Mouse (Mus musculus): ENCODE measurements around the gene Cutal. TPM values are rescaled to one million over a fixed set of nuclear protein-coding genes. Genes with fewer than 3 reads are reported as not detected.
"Not testable (repeated sequence)": the region's sequence is repeated elsewhere in the genome, so short reads cannot be mapped to it uniquely, and the experiment has no call there.

Gene Cutal
- total RNA-seq (2014; rRNA removed) (not detected in 2 replicates), polyA plus RNA-seq (2015; fragmentation: Nextera tagmentation; extraction: Ambion mirVana) (0.56 and 0.72 TPM in 2 replicates)

DNA sequence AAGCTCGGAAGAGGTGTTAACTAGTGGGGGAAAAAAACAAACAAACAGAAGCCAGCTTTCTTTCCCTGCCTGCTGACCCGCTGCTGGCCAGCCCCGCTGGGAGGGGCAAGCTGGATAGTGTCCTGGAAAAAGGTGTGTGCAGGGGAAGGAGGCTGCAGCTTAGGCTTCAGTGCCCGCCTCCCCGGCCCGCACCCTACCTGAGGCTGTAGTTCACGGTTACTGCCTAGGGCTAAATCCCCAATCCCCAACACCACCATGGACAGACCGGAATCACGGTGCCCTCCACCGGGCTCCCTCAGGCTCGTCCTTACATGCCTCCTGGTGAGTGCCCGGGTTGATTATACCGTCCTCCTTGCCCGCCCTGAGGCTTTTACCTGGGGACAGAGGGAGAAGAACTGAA is at the start of gene Cutal:
Gene Cutal (plus strand): TSS at position 126 of the 400 bp plus-strand sequence.
- ATAC-seq (ENCODE audit: low FRiP score) = no peak
- Histone ChIP-seq H3K4me3 (ENCODE audit: low read depth, low read length) (no peak within 1 kb of the TSS), H3K27ac (ENCODE audit: low read depth, low read length) (no peak within 1 kb of the TSS), H3K36me3 (ENCODE audit: insufficient read depth, low read length) (no peaks in the 10 kb centered on the region), H3K9ac (replicated peaks; ENCODE audit: low read length, poor library complexity, severe bottlenecking) (no peak within 1 kb of the TSS), H3K9me3 (ENCODE audit: low read length) (no peaks in the 10 kb centered on the region), H3K4me1 (ENCODE audit: insufficient read depth, low read length) (peaks cover 2% of the 10 kb centered on the region; the same call in 1 of the 2 replicates), H3K4me2 (ENCODE audit: low read depth, low read length, poor library complexity, severe bottlenecking) (no peak within 1 kb of the TSS), H3K27me3 (ENCODE audit: insufficient read depth, low read length) (0 out of 2 replicates have a peak, but pooled peaks cover 10% of the 10 kb centered on the region)
- DNase-seq (ENCODE audit: low spot score) = no peak
- no peak for TF ChIP-seq CTCF (IDR thresholded peaks at IDR 0.05)
- 4% methylated on average over 14 of the region's 14 CpGs for WGBS

- H3K36me3 ChIP-seq (ENCODE audit: insufficient read depth, low read length) = peaks cover 5% of the 10 kb centered on the region; the same call in 1 of the 2 replicates
- no peak for TF ChIP-seq CTCF (IDR thresholded peaks at IDR 0.05)
- under 1% methylated on average over 55 of the region's 57 CpGs for WGBS
- peak within 1 kb of the TSS; percentile 81 for H3K4me2 ChIP-seq (ENCODE audit: low read depth, low read length, poor library complexity, severe bottlenecking)
- H3K4me1 ChIP-seq (ENCODE audit: insufficient read depth, low read length) = 0 out of 2 replicates have a peak, but pooled peaks cover 8% of the 10 kb centered on the region
- H3K27ac ChIP-seq (ENCODE audit: low read depth, low read length) = peak within 1 kb of the TSS; percentile 87
- H3K9ac ChIP-seq (replicated peaks; ENCODE audit: low read length, poor library complexity, severe bottlenecking) = peak within 1 kb of the TSS; percentile 97
- H3K4me3 ChIP-seq (ENCODE audit: low read depth, low read length) = peak within 1 kb of the TSS; percentile 99
- ATAC-seq (ENCODE audit: low FRiP score) = peak; percentile 98
- H3K9me3 ChIP-seq (ENCODE audit: low read length) = no peaks in the 10 kb centered on the region; the same call in 1 of the 2 replicates
- H3K27me3 ChIP-seq (ENCODE audit: insufficient read depth, low read length) = no peaks in the 10 kb centered on the region
- peak; percentile 95 for DNase-seq (ENCODE audit: low spot score)
These were observed 48.3 kb upstream of the Cutal start, which contains the start of gene Fbxw2 for GRCm38 (mm10) chr2:34825827-34826459. Fbxw2 (minus strand) TSS chr2:34826311.

GRCm38 (mm10) chr2:34826460-34827231 is 47.5 kb upstream of the Cutal start:
- Histone ChIP-seq H3K4me3 (ENCODE audit: low read depth, low read length) (peak overlapping the region; percentile 99), H3K36me3 (ENCODE audit: insufficient read depth, low read length) (peaks cover 5% of the 10 kb centered on the region; the same call in 1 of the 2 replicates), H3K4me2 (ENCODE audit: low read depth, low read length, poor library complexity, severe bottlenecking) (peak overlapping the region; percentile 81), H3K4me1 (ENCODE audit: insufficient read depth, low read length) (0 out of 2 replicates have a peak, but pooled peaks cover 8% of the 10 kb centered on the region), H3K9ac (replicated peaks; ENCODE audit: low read length, poor library complexity, severe bottlenecking) (peak overlapping the region; percentile 97), H3K27ac (ENCODE audit: low read depth, low read length) (peak overlapping the region; percentile 87), H3K27me3 (ENCODE audit: insufficient read depth, low read length) (no peaks in the 10 kb centered on the region), H3K9me3 (ENCODE audit: low read length) (no peaks in the 10 kb centered on the region; the same call in 1 of the 2 replicates)
- no peak for TF ChIP-seq CTCF (IDR thresholded peaks at IDR 0.05)
- peak; percentile 33; the same call in 1 of the 2 replicates for ATAC-seq (ENCODE audit: low FRiP score)
- 33% methylated on average over 19 of the region's 21 CpGs for WGBS
- peak; percentile 1 for DNase-seq (ENCODE audit: low spot score)

DNA sequence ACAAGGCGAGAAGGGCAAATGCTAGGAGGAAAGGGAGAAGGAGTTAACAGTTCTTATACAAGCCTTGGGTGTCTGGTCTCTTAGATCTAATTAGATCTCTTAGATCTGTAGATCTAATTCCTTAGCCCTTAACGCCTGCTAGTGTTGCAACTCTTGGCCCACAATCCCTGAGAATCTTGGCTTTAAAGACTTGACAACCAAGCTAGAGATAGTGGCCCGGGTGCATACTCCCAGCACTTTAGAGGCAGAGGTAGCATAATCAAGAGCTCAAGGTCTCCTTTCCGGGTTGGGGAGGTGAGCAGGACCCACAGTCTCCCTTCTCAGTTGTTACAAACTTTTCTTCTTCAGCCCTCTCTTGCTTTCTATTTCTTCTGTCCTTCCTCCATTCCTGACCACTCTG is 46.6 kb upstream of the Cutal start:
- no peak for TF ChIP-seq CTCF (IDR thresholded peaks at IDR 0.05)
- H3K4me1 ChIP-seq (ENCODE audit: insufficient read depth, low read length) = 0 out of 2 replicates have a peak, but pooled peaks cover 8% of the 10 kb centered on the region
- DNase-seq (ENCODE audit: low spot score) = no peak
- H3K9me3 ChIP-seq (ENCODE audit: low read length) = no peaks in the 10 kb centered on the region; the same call in 1 of the 2 replicates
- H3K27me3 ChIP-seq (ENCODE audit: insufficient read depth, low read length) = no peaks in the 10 kb centered on the region
- WGBS = 90% methylated on average over 4 of the region's 4 CpGs
- no peak overlapping the region for H3K9ac ChIP-seq (replicated peaks; ENCODE audit: low read length, poor library complexity, severe bottlenecking)
- H3K4me2 ChIP-seq (ENCODE audit: low read depth, low read length, poor library complexity, severe bottlenecking) = no peak overlapping the region
- H3K36me3 ChIP-seq (ENCODE audit: insufficient read depth, low read length) = peaks cover 2% of the 10 kb centered on the region; the same call in 1 of the 2 replicates
- ATAC-seq (ENCODE audit: low FRiP score) = no peak
- H3K4me3 ChIP-seq (ENCODE audit: low read depth, low read length) = no peak overlapping the region
- H3K27ac ChIP-seq (ENCODE audit: low read depth, low read length) = no peak overlapping the region

- no peak for DNase-seq (ENCODE audit: low spot score)
- H3K4me2 ChIP-seq (ENCODE audit: low read depth, low read length, poor library complexity, severe bottlenecking) = no peak overlapping the region
- no peak overlapping the region for H3K27ac ChIP-seq (ENCODE audit: low read depth, low read length)
- H3K27me3 ChIP-seq (ENCODE audit: insufficient read depth, low read length) = no peaks in the 10 kb centered on the region
- 0 out of 2 replicates have a peak, but pooled peaks cover 8% of the 10 kb centered on the region for H3K4me1 ChIP-seq (ENCODE audit: insufficient read depth, low read length)
- no peak for TF ChIP-seq CTCF (IDR thresholded peaks at IDR 0.05)
- H3K9me3 ChIP-seq (ENCODE audit: low read length) = no peaks in the 10 kb centered on the region; the same call in 1 of the 2 replicates
- no peak for ATAC-seq (ENCODE audit: low FRiP score)
- no peak overlapping the region for H3K4me3 ChIP-seq (ENCODE audit: low read depth, low read length)
- H3K36me3 ChIP-seq (ENCODE audit: insufficient read depth, low read length) = no peaks in the 10 kb centered on the region
- H3K9ac ChIP-seq (replicated peaks; ENCODE audit: low read length, poor library complexity, severe bottlenecking) = no peak overlapping the region
- 96% methylated on average over 1 of the region's 1 CpGs for WGBS
These were observed 46.2 kb upstream of the Cutal start for GRCm38 (mm10) chr2:34828026-34828425.

DNA sequence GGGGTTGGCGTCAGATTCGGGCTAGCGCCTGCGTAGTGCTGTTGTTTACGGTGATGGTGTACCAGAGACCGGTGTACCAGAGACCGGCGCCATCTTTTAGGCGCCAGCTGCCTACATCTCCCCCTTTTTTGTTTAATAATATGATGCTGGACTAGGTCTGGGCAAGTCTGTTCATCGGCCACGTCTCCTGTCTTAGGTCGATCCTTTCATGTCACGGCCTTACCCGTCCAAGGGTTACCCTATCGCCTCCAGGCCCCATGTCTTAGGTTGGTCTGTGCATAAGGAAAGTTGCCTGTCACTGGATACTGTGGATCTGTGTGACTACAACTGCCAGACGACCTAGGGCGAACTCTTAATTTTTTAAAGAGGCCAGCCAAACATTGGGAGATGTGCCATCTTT is 44.1 kb upstream of the Cutal start:
- ATAC-seq (ENCODE audit: low FRiP score); H3K9ac ChIP-seq (replicated peaks; ENCODE audit: low read length, poor library complexity, severe bottlenecking); H3K36me3 ChIP-seq (ENCODE audit: insufficient read depth, low read length); H3K4me3 ChIP-seq (ENCODE audit: low read depth, low read length); H3K4me2 ChIP-seq (ENCODE audit: low read depth, low read length, poor library complexity, severe bottlenecking); DNase-seq (ENCODE audit: low spot score); H3K4me1 ChIP-seq (ENCODE audit: insufficient read depth, low read length); H3K27ac ChIP-seq (ENCODE audit: low read depth, low read length); H3K27me3 ChIP-seq (ENCODE audit: insufficient read depth, low read length); H3K9me3 ChIP-seq (ENCODE audit: low read length): not testable (repeated sequence)
- 93% methylated on average over 17 of the region's 17 CpGs for WGBS

GRCm38 (mm10) chr2:34832766-34833457 is 41.3 kb upstream of the Cutal start, which contains the start of gene Gm34653:
Gm34653 (plus strand) TSS chr2:34833007.
- H3K9ac ChIP-seq (replicated peaks; ENCODE audit: low read length, poor library complexity, severe bottlenecking); H3K27ac ChIP-seq (ENCODE audit: low read depth, low read length); H3K4me2 ChIP-seq (ENCODE audit: low read depth, low read length, poor library complexity, severe bottlenecking); H3K36me3 ChIP-seq (ENCODE audit: insufficient read depth, low read length); DNase-seq (ENCODE audit: low spot score); H3K4me1 ChIP-seq (ENCODE audit: insufficient read depth, low read length); H3K27me3 ChIP-seq (ENCODE audit: insufficient read depth, low read length); H3K9me3 ChIP-seq (ENCODE audit: low read length); ATAC-seq (ENCODE audit: low FRiP score); H3K4me3 ChIP-seq (ENCODE audit: low read depth, low read length): not testable (repeated sequence)
- WGBS = 70% methylated on average over 11 of the region's 11 CpGs
